In genomic region chr8:116255398-116255797, GRCm38 (mm10) we compare ENCODE assay signal across 24 mouse cellular contexts.
"Had no signal": no experiment of that assay in that cellular context is flagged by ENCODE, and none has a peak within 500 bp of the region (broad histone marks: within the 10 kb centered on the region; RNA-seq: fewer than 3 reads in every experiment).

No protein-coding gene starts in this region.

- H3K4me3 ChIP-seq: gastrocnemius, adult 2 months; heart, embryonic 10.5 days; heart, embryonic 12.5 days; hindbrain, embryonic 10.5 days; hindbrain, embryonic 12.5 days; intestine, embryonic 15.5 days; kidney, embryonic 15.5 days; layer of hippocampus, adult 2 months; left cerebral cortex, adult 2 months; limb, embryonic 10.5 days; limb, embryonic 12.5 days; liver, embryonic 13.5 days had no signal

- H3K4me2 ChIP-seq: heart, embryonic 12.5 days; hindbrain, embryonic 12.5 days; hindbrain, embryonic 14.5 days; intestine, embryonic 15.5 days; kidney, embryonic 15.5 days; limb, embryonic 12.5 days; liver, embryonic 11.5 days; liver, embryonic 13.5 days had no signal

- H3K27me3 ChIP-seq: heart, embryonic 12.5 days; hindbrain, embryonic 12.5 days; intestine, embryonic 15.5 days; kidney, embryonic 15.5 days; limb, embryonic 12.5 days; liver, embryonic 13.5 days had no signal

- ATAC-seq: forebrain, embryonic 16.5 days; hindbrain, embryonic 16.5 days; inflammation-experienced regulatory T-cells, adult 6 months; intestine, embryonic 15.5 days; intestine, postnatal 0 days had no signal

- H3K9me3 ChIP-seq: heart, embryonic 10.5 days; heart, embryonic 12.5 days; hindbrain, embryonic 10.5 days; hindbrain, embryonic 12.5 days; intestine, embryonic 15.5 days; kidney, embryonic 15.5 days; limb, embryonic 10.5 days; limb, embryonic 12.5 days; liver, embryonic 13.5 days had no signal

- DNase-seq: gastrocnemius, adult 2 months; gastrocnemius, postnatal 10 days; gastrocnemius, postnatal 25 days; heart, adult 18-20 months; heart, postnatal 10 days; heart, postnatal 4 days; liver; liver, embryonic 13.5 days had no signal

- H3K27ac ChIP-seq: gastrocnemius, adult 2 months; heart, embryonic 10.5 days; hindbrain, embryonic 10.5 days; hindbrain, embryonic 12.5 days; hindbrain, embryonic 14.5 days; intestine, embryonic 15.5 days; layer of hippocampus, adult 2 months; left cerebral cortex, adult 2 months; limb, embryonic 10.5 days; limb, embryonic 12.5 days; liver, embryonic 13.5 days had no signal

- H3K36me3 ChIP-seq: heart, embryonic 10.5 days; heart, embryonic 12.5 days; hindbrain, embryonic 10.5 days; hindbrain, embryonic 12.5 days; intestine, embryonic 15.5 days; kidney, embryonic 15.5 days; limb, embryonic 10.5 days; limb, embryonic 12.5 days; liver, embryonic 13.5 days had no signal

- H3K4me1 ChIP-seq: hindbrain, embryonic 10.5 days; hindbrain, embryonic 12.5 days; limb, embryonic 10.5 days; limb, embryonic 12.5 days; liver, embryonic 13.5 days had no signal

- H3K9ac ChIP-seq: heart, embryonic 12.5 days; hindbrain, embryonic 12.5 days; hindbrain, embryonic 14.5 days; intestine, embryonic 15.5 days; kidney, embryonic 15.5 days; limb, embryonic 12.5 days; liver, embryonic 13.5 days had no signal
